Mouse (Mus musculus) thymus, adult 2 months (tissue): Measurements from ENCODE around the gene Acsl5.

Experiments used
- CTCF ChIP-seq: fragments of 200-500 bp; IDR thresholded peaks from 2 replicates; pipeline ENCODE4 v1.5.1; 2012; ENCODE audit warnings: mild to moderate bottlenecking, control low read depth, low read length, moderate library complexity, borderline replicate concordance; ENCODE audit not compliant: control insufficient read depth, poor library complexity, insufficient read depth; ENCODE audit errors: extremely low read depth
- POLR2A ChIP-seq: fragments of 200-500 bp; IDR thresholded peaks from 2 replicates; pipeline ENCODE4 v1.6.1; 2012; ENCODE audit warnings: mild to moderate bottlenecking, low read length, control low read depth, moderate library complexity; ENCODE audit not compliant: control insufficient read depth, poor library complexity, insufficient read depth; ENCODE audit errors: extremely low read depth

GRCm38 (mm10) chr19:55299378-55299777, 47.6 kb downstream of the Acsl5 start:
- TF ChIP-seq CTCF: no peak
- TF ChIP-seq POLR2A: no peak
